Mouse (Mus musculus) fibroblast of lung, adult 2 months (primary cell): Measurements from ENCODE around the gene Utp4.
A peak's percentile ranks its signal among the peaks of the same experiment; 100 is the strongest.
"Not testable (repeated sequence)": the region's sequence is repeated elsewhere in the genome, so short reads cannot be mapped to it uniquely, and the experiment has no call there.

ENCODE experiments used
- DNase-seq: peaks from one replicate; pipeline ENCODE4 v3.0.0-alpha.2; 2011; ENCODE audit warnings: low read depth

Gene Utp4

GRCm38 (mm10) chr8:106905727-106906480 is 12.5 kb downstream of the Utp4 start:
- peak; percentile 40 for DNase-seq

- DNase-seq, result no peak
Measured at GRCm38 (mm10) chr8:106906635-106907034, 13.2 kb downstream of the Utp4 start.

GRCm38 (mm10) chr8:106907450-106907849 is 14.0 kb downstream of the Utp4 start:
- DNase-seq, result no peak

- no peak for DNase-seq
Measured at GRCm38 (mm10) chr8:106908291-106908690, 14.9 kb downstream of the Utp4 start.

GRCm38 (mm10) chr8:106913631-106914030 is 20.2 kb downstream of the Utp4 start:
- DNase-seq, result no peak

GRCm38 (mm10) chr8:106919721-106920394 is 26.4 kb downstream of the Utp4 start:
- no peak for DNase-seq

- no peak for DNase-seq
Measured at GRCm38 (mm10) chr8:106920395-106920741, 26.9 kb downstream of the Utp4 start.

GRCm38 (mm10) chr8:106924057-106924456 is 30.6 kb downstream of the Utp4 start:
- DNase-seq, result no peak

GRCm38 (mm10) chr8:106924904-106925349 is 31.5 kb downstream of the Utp4 start:
- peak; percentile 96 for DNase-seq

- no peak for DNase-seq
Measured at GRCm38 (mm10) chr8:106925446-106925845, 32.0 kb downstream of the Utp4 start.

- no peak for DNase-seq
Measured at GRCm38 (mm10) chr8:106927247-106927646, 33.8 kb downstream of the Utp4 start.

- DNase-seq, result not testable (repeated sequence)
Measured at GRCm38 (mm10) chr8:106928182-106928581, 34.7 kb downstream of the Utp4 start.

- DNase-seq, result peak; percentile 92
Measured at GRCm38 (mm10) chr8:106929155-106929913, 35.9 kb downstream of the Utp4 start.

GRCm38 (mm10) chr8:106929921-106930320 is 36.5 kb downstream of the Utp4 start:
- no peak for DNase-seq

- DNase-seq, result no peak
Measured at GRCm38 (mm10) chr8:106932376-106933065, 39.1 kb downstream of the Utp4 start.

GRCm38 (mm10) chr8:106933506-106934143 is 40.2 kb downstream of the Utp4 start:
- DNase-seq, result no peak

- no peak for DNase-seq
Measured at GRCm38 (mm10) chr8:106934226-106934977, 41.0 kb downstream of the Utp4 start.

- DNase-seq, result peak; percentile 75
Measured at GRCm38 (mm10) chr8:106935324-106935869, 42.0 kb downstream of the Utp4 start, which contains the start of gene Sntb2. Gene Sntb2 (plus strand): TSS chr8:106935750.

- DNase-seq, result no peak
Measured at GRCm38 (mm10) chr8:106935899-106936477, 42.6 kb downstream of the Utp4 start.

GRCm38 (mm10) chr8:106936478-106937051 is 43.1 kb downstream of the Utp4 start:
- no peak for DNase-seq
